Mouse (Mus musculus) neural tube, embryonic 11.5 days (tissue): ENCODE results near the gene Asic2. TPM values are rescaled to one million over a fixed set of nuclear protein-coding genes. Genes with fewer than 3 reads are reported as not detected.
A peak's percentile ranks its signal among the peaks of the same experiment; 100 is the strongest.

Experiments used
- ATAC-seq: fragments of 200-750 bp; cut with Nextera tagmentation; 2 replicates; pipeline ENCODE4 v1.8.0; 2017; ENCODE audit warnings: moderate number of reproducible peaks, mild to moderate bottlenecking, moderate TSS enrichment, moderate library complexity; ENCODE audit not compliant: insufficient read depth, low FRiP score, low TSS enrichment
- DNase-seq: peaks from one replicate; pipeline ENCODE4 v3.0.0-alpha.2; 2015; ENCODE audit warnings: low spot score
- H3K27ac ChIP-seq: fragments of 300-500 bp; sonication (generic); 2 replicates; pipeline ENCODE4 v1.5.1; 2014; ENCODE audit warnings: low read depth, mild to moderate bottlenecking, low read length
- H3K27me3 ChIP-seq: fragments of 300-500 bp; sonication (generic); 2 replicates; pipeline ENCODE4 v1.6.1; 2014; ENCODE audit warnings: mild to moderate bottlenecking, low read length, mixed read lengths; ENCODE audit not compliant: control insufficient read depth, insufficient read depth
- H3K36me3 ChIP-seq: fragments of 300-500 bp; sonication (generic); 2 replicates; pipeline ENCODE4 v1.6.1; 2014; ENCODE audit warnings: mild to moderate bottlenecking, low read length, moderate library complexity, mixed read lengths; ENCODE audit not compliant: control insufficient read depth, insufficient read depth
- H3K4me1 ChIP-seq: fragments of 300-500 bp; sonication (generic); 2 replicates; pipeline ENCODE4 v1.6.1; 2014; ENCODE audit warnings: low read length, mixed read lengths; ENCODE audit not compliant: control insufficient read depth, insufficient read depth
- H3K4me2 ChIP-seq: fragments of 300-500 bp; sonication (generic); 2 replicates; pipeline ENCODE4 v1.6.1; 2014; ENCODE audit warnings: low read depth, mild to moderate bottlenecking, moderate library complexity
- H3K4me3 ChIP-seq: fragments of 300-500 bp; sonication (generic); 2 replicates; pipeline ENCODE4 v1.5.1; 2014; ENCODE audit warnings: low read depth, low read length
- H3K9ac ChIP-seq: fragments of 300-500 bp; sonication (generic); 2 replicates; pipeline ENCODE4 v1.6.1; 2014; ENCODE audit warnings: mild to moderate bottlenecking, low read length
- H3K9me3 ChIP-seq: fragments of 300-500 bp; sonication (generic); 2 replicates; pipeline ENCODE4 v1.6.1; 2016; ENCODE audit warnings: low read length; ENCODE audit not compliant: control insufficient read depth
- WGBS: fragments of 180-500 bp; shearing (Covaris S2); extraction: QIAGEN DNeasy Blood & Tissue Kit; methylation state at CpG from one replicate; pipeline ENCODE4 v1.1.7; 2014; 5-methylcytosine and 5-hydroxymethylcytosine counted together
- polyA plus RNA-seq: library from polyadenylated mRNA; unstranded; fragments of >200 nt; fragmentation: Nextera tagmentation; extraction: Ambion mirVana; gene quantifications from 2 replicates; pipeline ENCODE4 v1.2.1, GENCODE M21; 2014

Asic2 gene
- polyA plus RNA-seq, 1 experiment from 2014 or later: 2.5 TPM

DNA sequence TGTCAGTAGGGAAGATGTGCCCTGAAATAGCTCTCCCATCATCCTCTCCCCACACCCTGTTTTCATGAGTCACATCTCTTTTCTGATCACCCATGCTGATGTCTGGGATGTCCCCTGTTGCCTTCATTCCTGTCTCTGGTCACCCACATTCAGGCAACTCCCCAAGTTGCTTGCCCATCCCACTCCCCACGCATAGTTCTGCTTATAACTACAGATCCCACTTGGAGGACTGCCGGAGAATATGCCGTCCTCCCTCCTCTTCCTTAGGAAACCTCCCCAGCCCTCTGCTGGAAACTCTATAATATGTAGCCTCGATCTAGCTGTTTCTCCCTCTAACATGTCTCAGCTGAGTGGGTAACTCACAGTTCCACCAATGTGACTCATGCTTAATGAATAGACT is 167.4 kb downstream of the Asic2 start:
- WGBS: 79% methylated on average over 4 of the region's 4 CpGs

DNA sequence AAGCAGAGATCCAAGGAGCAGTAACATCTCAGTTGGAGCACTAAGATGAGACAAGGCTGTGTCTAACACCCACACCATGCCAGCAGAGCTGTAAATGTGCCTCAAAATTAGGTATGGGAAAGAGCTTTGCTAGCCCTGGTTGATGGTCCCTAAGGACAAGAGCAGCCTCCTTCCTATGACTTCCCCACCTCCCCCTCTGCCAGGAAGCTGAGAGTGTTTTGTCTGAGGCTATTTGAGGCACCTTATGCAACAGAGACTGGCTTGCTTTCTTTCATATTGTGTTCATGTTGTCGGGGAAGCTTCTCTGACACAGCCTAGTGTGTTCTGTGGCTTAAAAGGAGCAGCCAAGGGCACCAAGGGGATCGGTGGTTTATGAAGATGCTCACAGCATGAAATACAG is 174.7 kb downstream of the Asic2 start:
- Histone ChIP-seq H3K4me1 (no peaks in the 10 kb centered on the region), H3K4me3 (no peak overlapping the region), H3K27me3 (no peaks in the 10 kb centered on the region), H3K27ac (no peak overlapping the region), H3K4me2 (no peak overlapping the region), H3K9me3 (no peaks in the 10 kb centered on the region), H3K9ac (no peak overlapping the region), H3K36me3 (no peaks in the 10 kb centered on the region)
- DNase-seq (no peak), ATAC-seq (no peak)
- WGBS: 73% methylated on average over 2 of the region's 2 CpGs

More for the DNA sequence above, 167.4 kb downstream of the Asic2 start:
- Histone ChIP-seq H3K4me2 (no peak overlapping the region), H3K27ac (no peak overlapping the region), H3K9ac (no peak overlapping the region), H3K4me1 (no peaks in the 10 kb centered on the region), H3K36me3 (no peaks in the 10 kb centered on the region), H3K9me3 (no peaks in the 10 kb centered on the region), H3K4me3 (no peak overlapping the region), H3K27me3 (no peaks in the 10 kb centered on the region)
- DNase-seq (no peak), ATAC-seq (no peak)

DNA sequence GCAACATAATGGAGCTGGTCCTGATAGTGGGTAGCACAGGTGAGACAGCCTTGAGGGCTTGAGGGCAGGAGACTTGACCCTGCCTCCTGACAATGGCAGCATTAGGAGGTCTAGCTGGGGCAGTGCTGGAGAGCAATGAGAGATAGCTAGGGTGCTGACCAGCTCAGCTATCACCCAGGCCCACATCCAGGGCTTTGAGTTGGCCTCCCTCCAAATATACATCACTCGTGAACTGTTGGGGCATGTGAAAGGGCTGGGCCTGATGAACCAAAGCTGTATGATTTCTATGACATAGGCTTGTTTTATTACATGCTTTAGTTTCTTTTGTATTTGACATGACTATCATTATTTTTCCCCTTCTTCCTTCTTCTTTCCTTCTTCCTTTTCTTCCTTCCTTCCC is 176.7 kb downstream of the Asic2 start:
- Histone ChIP-seq H3K4me2 (no peak overlapping the region), H3K9ac (no peak overlapping the region), H3K36me3 (no peaks in the 10 kb centered on the region), H3K4me3 (no peak overlapping the region), H3K27ac (no peak overlapping the region), H3K27me3 (no peaks in the 10 kb centered on the region), H3K9me3 (no peaks in the 10 kb centered on the region), H3K4me1 (no peaks in the 10 kb centered on the region)
- no peak for DNase-seq
- no peak for ATAC-seq
- WGBS: 82% methylated on average over 1 of the region's 1 CpGs

DNA sequence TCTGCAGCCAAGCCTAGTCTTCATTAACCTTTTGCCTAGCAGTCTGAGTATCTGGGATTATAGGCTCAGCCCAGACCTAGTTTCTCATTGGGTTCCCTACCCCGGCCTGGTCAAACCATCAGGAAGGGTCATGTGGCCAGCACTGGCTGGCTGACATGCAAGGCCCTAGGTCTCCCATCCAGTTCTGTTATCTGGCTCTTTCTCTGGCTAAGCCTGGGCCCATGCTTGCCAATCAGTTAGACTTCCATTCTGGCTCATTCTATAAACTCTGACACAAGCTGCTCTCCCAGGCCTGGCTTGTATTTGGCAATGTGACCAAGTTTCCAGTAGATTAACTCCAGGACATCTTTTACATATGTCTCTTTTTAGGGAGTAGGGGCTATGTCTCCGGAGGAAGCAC is 187.7 kb downstream of the Asic2 start:
- WGBS: 91% methylated on average over 2 of the region's 2 CpGs
- no peaks in the 10 kb centered on the region for H3K27me3 ChIP-seq

DNA sequence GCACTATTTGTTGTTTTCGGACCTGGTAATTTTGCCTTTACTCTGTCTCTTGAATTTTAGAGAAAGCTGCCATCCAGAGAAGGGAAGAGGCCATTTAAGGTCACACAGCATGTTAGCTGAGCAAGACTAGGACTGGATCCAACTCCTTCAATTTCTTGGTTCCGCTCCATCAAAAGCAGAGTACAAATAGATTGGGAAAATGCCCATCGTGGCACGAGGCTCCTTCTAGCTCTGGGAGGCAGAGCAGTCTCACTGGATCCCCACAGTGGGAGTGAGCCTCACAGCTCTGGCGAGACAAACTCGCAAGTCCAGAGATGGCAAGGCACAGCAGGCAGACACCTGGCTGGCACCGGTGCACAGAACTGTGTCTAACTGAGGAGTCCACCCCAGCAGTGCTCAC is 188.4 kb downstream of the Asic2 start:
- 83% methylated on average over 7 of the region's 7 CpGs for WGBS
- H3K27me3 ChIP-seq: no peaks in the 10 kb centered on the region
- no peak overlapping the region for H3K9ac ChIP-seq
- no peaks in the 10 kb centered on the region for H3K9me3 ChIP-seq
- no peak overlapping the region for H3K27ac ChIP-seq
- H3K4me2 ChIP-seq: no peak overlapping the region
- DNase-seq (no peak), ATAC-seq (no peak)
- no peaks in the 10 kb centered on the region for H3K4me1 ChIP-seq
- no peak overlapping the region for H3K4me3 ChIP-seq
- no peaks in the 10 kb centered on the region for H3K36me3 ChIP-seq

More for the DNA sequence above, 187.7 kb downstream of the Asic2 start:
- ATAC-seq (no peak), DNase-seq (no peak)
- Histone ChIP-seq H3K9me3 (no peaks in the 10 kb centered on the region), H3K36me3 (no peaks in the 10 kb centered on the region), H3K9ac (no peak overlapping the region), H3K4me3 (no peak overlapping the region), H3K27ac (no peak overlapping the region), H3K4me1 (no peaks in the 10 kb centered on the region), H3K4me2 (no peak overlapping the region)

DNA sequence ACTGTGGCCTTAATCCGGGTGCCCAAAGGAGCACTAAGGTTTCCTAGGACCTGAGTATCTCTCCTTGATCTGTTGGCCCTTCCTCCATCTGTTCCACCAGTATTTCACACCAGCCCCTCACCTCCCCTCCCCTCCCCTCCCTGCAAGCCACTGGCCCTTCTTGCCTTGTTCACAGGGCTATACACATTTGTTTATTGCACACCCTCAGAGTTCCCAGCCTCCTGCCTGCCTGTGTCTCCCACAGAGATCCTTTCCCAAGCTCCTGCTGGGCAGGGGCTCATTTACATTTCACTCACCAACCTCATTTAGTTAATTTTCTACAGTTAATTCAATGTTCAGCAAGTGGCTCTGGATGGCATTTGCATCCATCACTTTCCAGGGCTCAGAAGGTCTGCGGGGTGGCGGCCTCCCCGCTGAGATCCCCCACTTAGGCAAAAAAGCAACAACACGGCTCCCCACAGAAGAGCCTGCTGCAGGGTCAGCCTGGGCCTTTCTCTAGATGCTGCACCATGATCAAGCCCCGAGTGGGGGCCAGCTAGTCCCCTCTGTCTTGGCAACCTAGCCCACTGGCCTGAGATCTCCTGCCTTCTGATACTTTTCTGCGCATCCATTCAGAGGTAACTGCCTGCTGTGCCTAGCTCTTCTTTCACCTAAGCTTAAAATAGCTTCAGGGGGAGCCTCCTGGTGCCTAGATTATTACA is 196.9 kb downstream of the Asic2 start:
- Histone ChIP-seq H3K4me3 (no peak overlapping the region), H3K27me3 (no peaks in the 10 kb centered on the region), H3K4me1 (no peaks in the 10 kb centered on the region), H3K27ac (no peak overlapping the region), H3K4me2 (no peak overlapping the region), H3K9ac (no peak overlapping the region), H3K36me3 (no peaks in the 10 kb centered on the region), H3K9me3 (no peaks in the 10 kb centered on the region)
- peak; percentile 45 for DNase-seq
- ATAC-seq: 0 out of 2 replicates have a peak, but pooled peaks have one; percentile 23
- WGBS: 3% methylated on average over 7 of the region's 7 CpGs

DNA sequence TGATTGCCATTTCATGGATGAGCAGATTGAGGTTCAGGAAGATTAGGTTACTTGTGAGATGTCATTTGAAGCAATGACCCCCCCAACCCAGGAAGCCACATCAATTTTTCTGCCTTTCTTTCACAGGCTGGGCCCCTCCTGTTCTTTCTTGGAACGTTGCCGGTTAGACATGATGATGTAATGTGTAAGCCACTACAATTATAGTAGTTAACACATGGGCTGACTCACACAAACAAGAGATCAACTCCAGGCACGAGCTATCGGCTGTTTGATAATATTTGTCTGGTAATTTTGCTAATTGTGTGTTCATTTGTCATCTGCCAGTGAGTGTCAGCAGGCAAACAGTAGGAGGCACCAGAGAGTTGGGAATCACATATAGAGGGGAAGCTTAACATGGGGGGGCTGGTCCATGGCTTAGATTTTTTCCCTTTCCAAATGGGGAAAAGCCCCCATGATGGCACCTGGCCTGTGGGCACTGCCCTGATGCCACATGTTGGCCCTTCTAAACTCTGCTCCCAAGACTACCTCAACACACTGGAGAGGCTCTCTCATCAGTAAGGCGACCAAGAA is 198.5 kb downstream of the Asic2 start:
- no peak overlapping the region for H3K4me3 ChIP-seq
- no peaks in the 10 kb centered on the region for H3K36me3 ChIP-seq
- DNase-seq (no peak), ATAC-seq (no peak)
- WGBS: 85% methylated on average over 5 of the region's 5 CpGs
- H3K9me3 ChIP-seq: no peaks in the 10 kb centered on the region
- H3K4me2 ChIP-seq: no peak overlapping the region
- no peaks in the 10 kb centered on the region for H3K27me3 ChIP-seq
- no peaks in the 10 kb centered on the region for H3K4me1 ChIP-seq
- no peak overlapping the region for H3K9ac ChIP-seq
- no peak overlapping the region for H3K27ac ChIP-seq

DNA sequence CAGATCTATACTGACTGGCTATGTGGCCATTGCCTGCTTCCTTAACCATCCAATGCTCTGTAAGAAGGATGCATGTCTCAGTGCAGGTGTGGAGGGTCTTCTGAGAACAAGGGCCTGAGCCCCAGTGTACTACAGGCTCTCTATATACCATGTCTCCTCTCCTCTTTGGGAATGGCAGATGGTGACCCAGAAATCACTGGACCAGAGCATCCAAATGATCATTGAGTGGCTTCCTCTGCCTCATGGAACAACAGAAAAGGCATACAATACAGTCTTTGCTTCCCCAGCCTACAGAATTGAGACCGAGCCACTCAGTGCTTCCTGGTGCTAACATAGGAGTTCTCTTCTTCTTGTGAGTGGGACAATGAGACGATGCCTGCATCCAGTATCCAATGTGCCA is 200.0 kb downstream of the Asic2 start:
- Histone ChIP-seq H3K4me2 (no peak overlapping the region), H3K36me3 (no peaks in the 10 kb centered on the region), H3K27me3 (no peaks in the 10 kb centered on the region), H3K27ac (no peak overlapping the region), H3K4me3 (no peak overlapping the region), H3K9ac (no peak overlapping the region), H3K9me3 (no peaks in the 10 kb centered on the region), H3K4me1 (no peaks in the 10 kb centered on the region)
- DNase-seq (no peak), ATAC-seq (no peak)
- 94% methylated on average over 2 of the region's 2 CpGs for WGBS

DNA sequence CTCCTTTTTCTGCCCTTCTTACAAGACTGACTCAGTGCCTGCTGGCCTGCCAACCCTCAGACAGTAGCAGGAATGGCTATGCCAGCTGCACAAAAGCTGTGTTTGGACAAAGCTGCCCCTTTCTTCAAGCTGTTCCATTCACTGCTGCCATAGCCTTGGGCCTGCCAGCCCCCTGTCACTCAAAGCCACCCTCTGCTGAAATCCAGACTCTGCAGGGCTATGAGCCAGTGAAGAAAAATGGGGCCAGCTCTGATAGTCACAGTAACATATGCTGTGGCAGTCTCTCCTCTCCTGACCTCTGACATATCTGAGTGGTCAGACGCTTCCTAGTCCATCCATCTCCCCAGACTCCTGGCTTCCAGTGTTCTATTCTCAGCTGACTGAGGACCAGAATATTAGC is 200.5 kb downstream of the Asic2 start:
- no peaks in the 10 kb centered on the region for H3K9me3 ChIP-seq
- H3K9ac ChIP-seq: no peak overlapping the region
- whole genome bisulfite sequencing: 77% methylated on average over 1 of the region's 1 CpGs
- H3K4me2 ChIP-seq: no peak overlapping the region
- no peak for DNase-seq
- no peak overlapping the region for H3K27ac ChIP-seq
- no peaks in the 10 kb centered on the region for H3K4me1 ChIP-seq
- no peak for ATAC-seq
- H3K36me3 ChIP-seq: no peaks in the 10 kb centered on the region
- H3K27me3 ChIP-seq: no peaks in the 10 kb centered on the region
- H3K4me3 ChIP-seq: no peak overlapping the region
